Mouse (Mus musculus) adrenal gland, postnatal 10 days (tissue): ENCODE measurements around the gene H2-Ob. TPM values are rescaled to one million over a fixed set of nuclear protein-coding genes. Genes with fewer than 3 reads are reported as not detected.
A peak's percentile ranks its signal among the peaks of the same experiment; 100 is the strongest.

ENCODE experiments used
- DNase-seq: peaks from one replicate; pipeline ENCODE4 v3.0.0; 2021; ENCODE audit warnings: mixed read lengths
- total RNA-seq, 2 experiments: library from RNA; stranded (reverse); gene quantifications; 2 replicates each; pipeline ENCODE4 v1.2.3; 2021

The H2-Ob gene
- total RNA-seq, 2 experiments from 2014 or later: 2.7 to 3.5 TPM

- no peak for DNase-seq
Measured at GRCm38 (mm10) chr17:34286501-34286900, 47.8 kb downstream of the H2-Ob start.

- no peak for DNase-seq
Measured at GRCm38 (mm10) chr17:34286999-34287398, 48.3 kb downstream of the H2-Ob start.

DNA sequence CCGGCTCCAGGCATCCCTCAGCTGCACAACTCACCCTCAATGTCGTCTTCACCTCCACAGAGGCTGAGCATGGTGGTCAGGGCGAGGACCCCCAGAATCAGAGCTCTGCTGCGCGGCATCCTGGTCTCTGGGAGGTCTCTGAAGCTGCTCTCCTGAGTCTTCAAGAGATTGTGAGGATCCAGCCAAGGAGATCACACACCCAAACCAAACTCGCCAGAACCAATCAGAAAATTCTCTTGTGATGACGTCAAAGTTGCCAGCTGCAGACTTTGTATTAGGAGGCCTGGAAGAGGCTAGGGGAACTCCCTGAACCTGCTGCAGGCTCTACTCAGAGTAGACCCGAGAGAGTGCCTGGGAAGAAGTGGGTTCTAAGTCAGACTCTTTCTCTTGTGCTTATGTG lies 48.9 kb downstream of the H2-Ob start, which contains the start of gene H2-Aa:
TSS of gene H2-Aa (minus strand) at position 176 of the 400 bp plus-strand sequence.
- peak; percentile 89 for DNase-seq

- DNase-seq: no peak
Measured at GRCm38 (mm10) chr17:34288131-34288530, 49.4 kb downstream of the H2-Ob start.

- DNase-seq: peak; percentile 86
Measured at GRCm38 (mm10) chr17:34291609-34292008, 52.9 kb downstream of the H2-Ob start.

- no peak for DNase-seq
Measured at GRCm38 (mm10) chr17:34292570-34292969, 53.9 kb downstream of the H2-Ob start.

DNA sequence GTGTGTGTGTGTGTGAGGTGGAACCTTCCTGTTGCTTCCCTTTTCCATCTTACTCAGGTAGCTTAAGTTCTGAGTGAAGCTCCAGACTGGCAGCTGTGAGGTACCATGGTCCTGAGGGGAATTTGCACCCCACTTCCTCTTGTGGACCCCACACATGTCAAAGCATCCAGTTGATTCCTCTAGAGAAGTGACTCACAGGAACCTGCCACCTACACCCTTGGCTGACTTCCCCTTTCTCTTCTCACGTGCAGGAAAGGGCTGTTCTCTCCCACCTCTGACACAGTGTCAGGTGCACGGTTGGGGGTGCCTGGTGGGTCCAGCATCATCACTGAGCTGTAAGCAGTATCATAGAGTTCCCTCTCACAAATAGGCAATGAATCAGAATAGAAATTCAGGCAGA lies 54.8 kb downstream of the H2-Ob start:
- DNase-seq: no peak

DNA sequence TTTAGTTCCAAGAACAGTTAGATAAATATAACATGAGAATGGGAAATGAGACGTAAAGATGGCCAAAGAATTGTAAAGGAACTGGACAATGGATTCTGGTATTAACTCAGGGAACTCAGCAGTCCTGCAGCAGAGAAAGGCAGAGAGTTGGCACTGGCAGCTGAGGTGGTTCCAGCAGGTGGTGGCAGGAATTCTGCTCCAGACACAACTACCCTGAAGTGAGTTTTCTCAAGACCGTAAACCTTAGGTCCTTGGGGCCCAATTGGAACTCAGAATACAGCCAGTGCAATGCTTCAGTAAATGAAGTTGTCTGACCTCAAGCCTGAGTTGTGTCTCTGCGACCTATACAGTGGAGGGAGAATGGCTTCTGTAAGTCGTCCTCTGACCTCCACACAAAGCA lies 55.5 kb downstream of the H2-Ob start:
- DNase-seq: no peak

DNA sequence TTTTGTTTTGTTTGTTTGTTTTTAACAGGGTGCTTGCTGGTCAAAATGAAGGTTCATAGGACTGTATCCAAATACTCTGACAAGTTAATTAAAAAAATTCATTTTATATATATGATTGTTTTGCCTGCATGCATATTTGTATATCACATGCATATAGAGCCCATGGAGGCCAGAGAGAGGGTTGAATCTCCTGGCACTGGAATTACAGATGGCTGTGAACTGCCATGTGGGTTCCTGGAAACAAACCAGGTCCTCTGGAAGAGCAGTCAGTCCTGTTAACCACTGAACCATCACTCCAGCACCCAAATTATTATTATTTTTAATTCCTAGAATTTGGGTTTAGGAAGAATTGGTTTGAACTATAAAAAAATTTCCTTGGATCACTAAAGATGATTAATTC lies 56.6 kb downstream of the H2-Ob start:
- DNase-seq: no peak

- peak; percentile 36 for DNase-seq
Measured at GRCm38 (mm10) chr17:34295891-34296794, 57.4 kb downstream of the H2-Ob start.

DNA sequence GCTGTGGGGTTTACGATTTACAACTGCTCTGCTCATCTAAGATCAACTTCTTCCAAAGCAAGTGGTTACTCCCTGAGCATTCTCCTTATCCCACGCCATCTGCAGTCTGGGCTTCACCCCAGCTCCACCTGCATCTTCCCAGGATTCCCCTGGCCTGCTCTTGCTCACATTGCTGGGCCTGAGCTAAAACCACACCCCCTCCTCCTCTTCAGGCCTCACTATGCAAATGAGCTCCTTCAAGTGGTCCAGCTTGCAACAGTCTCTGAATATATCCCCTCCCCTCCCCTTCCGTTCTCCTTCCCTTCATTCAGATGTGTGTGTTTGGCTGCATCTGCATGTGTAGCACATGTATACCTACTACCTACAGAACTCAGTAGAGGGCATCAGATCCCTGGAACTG lies 60.7 kb downstream of the H2-Ob start:
- no peak for DNase-seq

GRCm38 (mm10) chr17:34300071-34300470 lies 61.4 kb downstream of the H2-Ob start:
- DNase-seq: no peak

GRCm38 (mm10) chr17:34300691-34301566 lies 62.2 kb downstream of the H2-Ob start:
- no peak for DNase-seq

DNA sequence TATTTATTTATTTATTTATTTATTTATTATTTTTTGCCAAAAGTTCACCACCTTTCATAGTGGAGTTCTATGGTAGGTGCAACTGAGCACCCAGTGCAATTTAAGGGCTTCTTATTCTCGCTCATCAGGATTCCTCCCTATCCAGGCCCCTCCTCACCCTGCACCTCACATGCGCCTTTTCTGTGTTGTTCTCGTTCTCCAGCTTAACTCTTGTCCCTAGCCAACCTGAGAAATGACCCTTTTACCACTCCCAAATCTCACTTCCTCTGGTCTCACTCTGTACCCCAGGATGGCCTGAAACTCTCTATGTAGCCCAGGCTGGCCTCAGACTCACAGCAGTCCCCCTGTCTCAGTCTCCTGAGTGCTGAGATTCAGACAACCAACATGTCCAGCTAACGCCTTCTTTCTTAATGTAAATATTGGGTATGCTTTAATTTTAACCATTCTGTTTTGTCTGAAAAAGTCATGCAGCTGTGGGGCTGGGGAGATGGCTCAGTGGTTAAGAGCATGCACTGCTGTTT lies 63.0 kb downstream of the H2-Ob start:
- no peak for DNase-seq

- DNase-seq: no peak
Measured at GRCm38 (mm10) chr17:34303789-34304188, 65.1 kb downstream of the H2-Ob start.

Other genes starting within 250 kb of the H2-Ob start
- 100 to 1,000 TPM; 204 to 217 TPM for gene H2-K1, start 238.6 kb upstream of the H2-Ob start, total RNA-seq
- 10 to 100 TPM; 29.8 to 36.5 TPM for gene Ring1, start 214.2 kb upstream of the H2-Ob start, total RNA-seq
- 100 to 1,000 TPM; 184 to 194 TPM for gene H2-Ke6, start 210.8 kb upstream of the H2-Ob start, total RNA-seq
- gene Slc39a7, start 207.2 kb upstream of the H2-Ob start, total RNA-seq: 100 to 1,000 TPM; 115 to 140 TPM
- gene Rxrb, start 207.1 kb upstream of the H2-Ob start, total RNA-seq: 10 to 100 TPM; 62.3 to 76.1 TPM
- gene Col11a2, start 199.5 kb upstream of the H2-Ob start, total RNA-seq: 10 to 100 TPM in 1 of 2 experiments, 1 to 10 TPM in 1; 4.2 to 15.0 TPM
- 1 to 10 TPM; 1.4 to 1.5 TPM for gene H2-Oa, start 146.6 kb upstream of the H2-Ob start, total RNA-seq
- 10 to 100 TPM in 1 of 2 experiments, 1 to 10 TPM in 1; 8.9 to 15.2 TPM for gene H2-DMa, start 119.4 kb upstream of the H2-Ob start, total RNA-seq
- 100 to 1,000 TPM; 170 to 181 TPM for gene Brd2, start 116.3 kb upstream of the H2-Ob start, total RNA-seq
- gene H2-DMb2, start 95.6 kb upstream of the H2-Ob start, total RNA-seq: 1 to 10 TPM; 4.5 to 4.8 TPM
- gene H2-DMb1, start 85.8 kb upstream of the H2-Ob start, total RNA-seq: 1 to 10 TPM; 3.6 to 5.8 TPM
- gene Tap1, start 51.4 kb upstream of the H2-Ob start, total RNA-seq: 10 to 100 TPM; 11.9 to 15.5 TPM
- 10 to 100 TPM; 13.5 to 18.2 TPM for gene Psmb9, start 51.1 kb upstream of the H2-Ob start, total RNA-seq
- gene Psmb8, start 41.2 kb upstream of the H2-Ob start, total RNA-seq: 10 to 100 TPM; 22.8 to 29.1 TPM
- gene Tap2, start 35.4 kb upstream of the H2-Ob start, total RNA-seq: 10 to 100 TPM; 32.8 to 35.0 TPM
- gene H2-Ab1, start 18.8 kb downstream of the H2-Ob start, total RNA-seq: 10 to 100 TPM; 27.9 to 36.1 TPM
- gene H2-Aa, start 48.9 kb downstream of the H2-Ob start, total RNA-seq: 10 to 100 TPM; 40.5 to 44.8 TPM
- 10 to 100 TPM; 33.3 to 37.7 TPM for gene H2-Eb1, start 67.0 kb downstream of the H2-Ob start, total RNA-seq
- gene H2-Eb2, start 86.8 kb downstream of the H2-Ob start, total RNA-seq: under 1 TPM; 0.21 to 0.39 TPM
- gene Btnl2, start 115.9 kb downstream of the H2-Ob start, total RNA-seq: under 1 TPM; 0.48 to 0.66 TPM
- gene Btnl1, start 138.2 kb downstream of the H2-Ob start, total RNA-seq: not detected
- 1 to 10 TPM; 1.5 to 3.6 TPM for gene BC051142, start 159.9 kb downstream of the H2-Ob start, total RNA-seq
- gene Btnl4, start 238.4 kb downstream of the H2-Ob start, total RNA-seq: not detected